Mouse (Mus musculus) MEL (cell line): ENCODE measurements around the gene Ghsr. TPM values are rescaled to one million over a fixed set of nuclear protein-coding genes. Genes with fewer than 3 reads are reported as not detected.

Experiments used
- DNase-seq: peaks from one replicate; pipeline ENCODE4 v3.0.0; 2011; ENCODE audit warnings: low read depth, low spot score
- H3K27ac ChIP-seq: 2 replicates; pipeline ENCODE4 v1.5.1; 2012; ENCODE audit warnings: low read depth, mild to moderate bottlenecking, control low read depth, low read length, moderate library complexity; ENCODE audit not compliant: control insufficient read depth
- H3K27me3 ChIP-seq, 2 experiments: fragments of 150-350 bp in 1 of 2; sonication (generic) in 1 of 2; 2 replicates each; pipeline ENCODE4 v1.6.1; 2012; ENCODE audit warnings: low read length in 2 of 2, mild to moderate bottlenecking in 2 of 2, improper control_type of control experiment in 1 of 2, moderate library complexity in 1 of 2; ENCODE audit not compliant: insufficient read depth in 2 of 2, control insufficient read depth in 1 of 2
- H3K36me3 ChIP-seq, 2 experiments: 2 replicates each; pipeline ENCODE4 v1.6.1; 2012 to 2014; ENCODE audit warnings: low read length in 2 of 2, improper control_type of control experiment in 1 of 2, inconsistent platforms in 1 of 2, mild to moderate bottlenecking in 1 of 2; ENCODE audit not compliant: insufficient read depth in 2 of 2, control insufficient read depth in 1 of 2
- H3K4me1 ChIP-seq, 2 experiments: fragments of 150-350 bp in 1 of 2; sonication (generic) in 1 of 2; 2 replicates each; pipeline ENCODE4 v1.6.1; 2012; ENCODE audit warnings: low read length in 2 of 2, improper control_type of control experiment in 1 of 2, mild to moderate bottlenecking in 1 of 2; ENCODE audit not compliant: insufficient read depth in 2 of 2, control insufficient read depth in 1 of 2
- H3K4me3 ChIP-seq, 2 experiments: fragments of 150-350 bp in 1 of 2; sonication (generic) in 1 of 2; 2 replicates each; pipeline ENCODE4 v1.5.1; 2012; ENCODE audit warnings: low read depth in 2 of 2, low read length in 2 of 2, mild to moderate bottlenecking in 2 of 2, moderate library complexity in 2 of 2, control low read depth in 1 of 2, improper control_type of control experiment in 1 of 2; ENCODE audit not compliant: control insufficient read depth in 1 of 2, insufficient read depth in 1 of 2
- H3K79me2 ChIP-seq: 2 replicates; pipeline ENCODE4 v1.6.1; 2012; ENCODE audit warnings: mild to moderate bottlenecking, low read length, moderate library complexity; ENCODE audit not compliant: control insufficient read depth, poor library complexity, insufficient read depth
- H3K9ac ChIP-seq: 2 replicates; pipeline ENCODE4 v1.6.1; 2012; ENCODE audit warnings: low read depth, mild to moderate bottlenecking, control low read depth, low read length, moderate library complexity; ENCODE audit not compliant: control insufficient read depth, poor library complexity, severe bottlenecking
- H3K9me3 ChIP-seq: fragments of 150-350 bp; sonication (generic); replicated peaks from 2 replicates; pipeline ENCODE4 v1.6.1; 2012; ENCODE audit warnings: mild to moderate bottlenecking, low read length, improper control_type of control experiment, moderate library complexity; ENCODE audit not compliant: insufficient read depth
- CHD1 ChIP-seq: IDR thresholded peaks from 2 replicates; pipeline ENCODE4 v1.6.1; 2012; ENCODE audit warnings: low read depth, mild to moderate bottlenecking, inconsistent platforms, low read length, improper control_type of control experiment
- CHD2 ChIP-seq: IDR thresholded peaks from 2 replicates; pipeline ENCODE4 v1.6.1; 2011; ENCODE audit warnings: low read length, improper control_type of control experiment
- CTCF ChIP-seq, 3 experiments: IDR thresholded peaks in 2 of 3; conservative IDR thresholded peaks in 1 of 3; 2 replicates each; pipeline ENCODE4 v1.5.1; 2011 to 2012; ENCODE audit warnings: low read length in 3 of 3, low read depth in 2 of 3, mild to moderate bottlenecking in 2 of 3, improper control_type of control experiment in 1 of 3, inconsistent platforms in 1 of 3, mixed read lengths in 1 of 3, moderate library complexity in 1 of 3; ENCODE audit not compliant: control insufficient read depth in 1 of 3, insufficient read depth in 1 of 3, poor library complexity in 1 of 3, severe bottlenecking in 1 of 3
- E2F4 ChIP-seq: IDR thresholded peaks from 2 replicates; pipeline ENCODE4 v1.6.1; 2011; ENCODE audit warnings: low read depth, low read length, improper control_type of control experiment, borderline replicate concordance
- EP300 ChIP-seq, 2 experiments: IDR thresholded peaks; 2 replicates each; pipeline ENCODE4 v1.6.1; 2011; ENCODE audit warnings: improper control_type of control experiment in 2 of 2, low read length in 2 of 2, low read depth in 1 of 2, mild to moderate bottlenecking in 1 of 2
- ETS1 ChIP-seq: IDR thresholded peaks from 2 replicates; pipeline ENCODE4 v1.6.1; 2012; ENCODE audit warnings: low read depth, mild to moderate bottlenecking, inconsistent platforms, low read length, improper control_type of control experiment, moderate library complexity
- GABPA ChIP-seq: IDR thresholded peaks from 2 replicates; pipeline ENCODE4 v1.6.1; 2012; ENCODE audit warnings: low read depth, mild to moderate bottlenecking, inconsistent platforms, low read length, improper control_type of control experiment, moderate library complexity
- GATA1 ChIP-seq: IDR thresholded peaks from 2 replicates; pipeline ENCODE4 v1.6.1; 2011; ENCODE audit warnings: low read depth, low read length, improper control_type of control experiment
- HCFC1 ChIP-seq: IDR thresholded peaks from 2 replicates; pipeline ENCODE4 v1.6.1; 2012; ENCODE audit warnings: low read depth, mild to moderate bottlenecking, inconsistent platforms, low read length, improper control_type of control experiment, moderate library complexity
- KAT2A ChIP-seq: conservative IDR thresholded peaks from 2 replicates; pipeline ENCODE4 v1.6.1; 2012; ENCODE audit warnings: low read depth, low read length, improper control_type of control experiment, inconsistent platforms
- MAFK ChIP-seq: IDR thresholded peaks from 2 replicates; pipeline ENCODE4 v1.6.1; 2011; ENCODE audit warnings: low read depth, mild to moderate bottlenecking, low read length, improper control_type of control experiment, borderline replicate concordance
- MAZ ChIP-seq: IDR thresholded peaks from 2 replicates; pipeline ENCODE4 v1.6.1; 2012; ENCODE audit warnings: low read depth, mild to moderate bottlenecking, inconsistent platforms, low read length, improper control_type of control experiment
- MEF2A ChIP-seq: IDR thresholded peaks from 2 replicates; pipeline ENCODE4 v1.6.1; 2014; ENCODE audit warnings: low read depth, mild to moderate bottlenecking, inconsistent platforms, low read length, improper control_type of control experiment; ENCODE audit not compliant: poor library complexity, insufficient replicate concordance, severe bottlenecking; ENCODE audit errors: extremely low read depth
- MXI1 ChIP-seq: IDR thresholded peaks from 2 replicates; pipeline ENCODE4 v1.6.1; 2011; ENCODE audit warnings: mild to moderate bottlenecking, low read depth, low read length, improper control_type of control experiment
- MYC ChIP-seq: IDR thresholded peaks from 2 replicates; pipeline ENCODE4 v1.6.1; 2011; ENCODE audit warnings: low read depth, mild to moderate bottlenecking, low read length, improper control_type of control experiment, moderate library complexity
- NRF1 ChIP-seq: IDR thresholded peaks from 2 replicates; pipeline ENCODE4 v1.6.1; 2014; ENCODE audit warnings: low read depth, mild to moderate bottlenecking, inconsistent platforms, low read length, improper control_type of control experiment, moderate library complexity; ENCODE audit not compliant: poor library complexity, insufficient read depth, severe bottlenecking
- POLR2A ChIP-seq, 2 experiments: IDR thresholded peaks; 2 replicates each; pipeline ENCODE4 v1.6.1; 2011 to 2012; ENCODE audit warnings: low read length in 2 of 2, mild to moderate bottlenecking in 2 of 2, control low read depth in 1 of 2, improper control_type of control experiment in 1 of 2, low read depth in 1 of 2, moderate library complexity in 1 of 2; ENCODE audit not compliant: control insufficient read depth in 1 of 2, insufficient read depth in 1 of 2, poor library complexity in 1 of 2
- POLR2AphosphoS2 ChIP-seq: IDR thresholded peaks from 2 replicates; pipeline ENCODE4 v1.6.1; 2011; ENCODE audit warnings: low read length, improper control_type of control experiment
- POLR2AphosphoS5 ChIP-seq: IDR thresholded peaks from 2 replicates; pipeline ENCODE4 v1.6.1; 2012; ENCODE audit warnings: low read depth, borderline replicate concordance, mild to moderate bottlenecking, inconsistent platforms, low read length, moderate library complexity, mixed read lengths
- RAD21 ChIP-seq: IDR thresholded peaks from 2 replicates; pipeline ENCODE4 v1.6.1; 2011; ENCODE audit warnings: mild to moderate bottlenecking, low read depth, low read length, improper control_type of control experiment
- RCOR1 ChIP-seq: IDR thresholded peaks from 2 replicates; pipeline ENCODE4 v1.6.1; 2012; ENCODE audit warnings: low read depth, mild to moderate bottlenecking, inconsistent platforms, low read length, improper control_type of control experiment
- SIN3A ChIP-seq: IDR thresholded peaks from 2 replicates; pipeline ENCODE4 v1.6.1; 2012; ENCODE audit warnings: low read length, improper control_type of control experiment, inconsistent platforms
- SMC3 ChIP-seq: IDR thresholded peaks from 2 replicates; pipeline ENCODE4 v1.6.1; 2011; ENCODE audit warnings: low read depth, low read length, improper control_type of control experiment
- TBP ChIP-seq: IDR thresholded peaks from 2 replicates; pipeline ENCODE4 v1.8.0; 2011; ENCODE audit warnings: low read depth, low read length, improper control_type of control experiment
- UBTF ChIP-seq: IDR thresholded peaks from 2 replicates; pipeline ENCODE4 v1.6.1; 2012; ENCODE audit warnings: low read depth, mild to moderate bottlenecking, inconsistent platforms, low read length, improper control_type of control experiment, moderate library complexity, borderline replicate concordance; ENCODE audit not compliant: insufficient read depth
- USF1 ChIP-seq: IDR thresholded peaks from 2 replicates; pipeline ENCODE4 v1.6.1; 2014; ENCODE audit warnings: low read depth, mild to moderate bottlenecking, inconsistent platforms, low read length, improper control_type of control experiment, moderate library complexity
- USF2 ChIP-seq, 2 experiments: IDR thresholded peaks; 2 replicates each; pipeline ENCODE4 v1.6.1; 2011 to 2012; ENCODE audit warnings: improper control_type of control experiment in 2 of 2, low read length in 2 of 2, borderline replicate concordance in 1 of 2, inconsistent platforms in 1 of 2, low read depth in 1 of 2, mild to moderate bottlenecking in 1 of 2; ENCODE audit not compliant: insufficient read depth in 1 of 2
- ZC3H11A ChIP-seq: IDR thresholded peaks from 2 replicates; pipeline ENCODE4 v1.6.1; 2012; ENCODE audit warnings: low read depth, mild to moderate bottlenecking, inconsistent platforms, low read length, improper control_type of control experiment
- ZKSCAN1 ChIP-seq: IDR thresholded peaks from 2 replicates; pipeline ENCODE4 v1.6.1; 2012; ENCODE audit warnings: low read depth, mild to moderate bottlenecking, inconsistent platforms, low read length, improper control_type of control experiment, moderate library complexity
- polyA plus RNA-seq, 2 experiments: library from polyadenylated mRNA; stranded (reverse) in 1 of 2; unstranded in 1 of 2; fragments of >175 nt in 1 of 2; fragments of >200 nt in 1 of 2; gene quantifications; 2 replicates each; pipeline versions ENCODE4 v1.2.1 to v1.2.4; 2012; ENCODE audit warnings: low replicate concordance in 2 of 2, low read depth in 1 of 2; ENCODE audit not compliant: insufficient read length in 2 of 2, insufficient read depth in 1 of 2, missing spikeins in 1 of 2
- total RNA-seq: library from RNA; depleted of rRNA; stranded (reverse); fragments of 300-350 nt; gene quantifications from 2 replicates; pipeline ENCODE4 v1.2.3, GENCODE M21; 2012

The Ghsr gene
- total and polyA plus RNA-seq, 3 experiments, result not detected

DNA sequence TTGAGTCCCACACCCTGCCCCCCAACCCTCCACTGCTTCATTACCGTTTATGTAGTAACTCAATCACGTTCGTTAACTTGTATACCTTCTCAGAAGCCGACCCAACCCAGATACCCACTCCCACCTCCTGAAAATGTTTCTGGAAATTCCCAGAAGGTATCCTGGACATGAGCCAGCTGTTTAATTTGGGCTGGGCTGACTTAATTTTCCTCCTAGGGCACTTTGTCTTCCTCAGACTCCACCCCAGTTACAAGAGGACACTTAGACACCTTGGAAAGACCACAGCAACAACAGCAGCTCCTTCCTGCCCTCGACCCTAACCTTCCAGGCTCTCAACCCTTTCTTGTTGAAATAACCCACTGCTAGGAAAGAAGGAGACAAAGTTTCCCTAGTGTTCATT lies 47.6 kb upstream of the Ghsr start:
- H3K9me3 ChIP-seq, result no peaks in the 10 kb centered on the region
- no peak overlapping the region for H3K9ac ChIP-seq
- TF ChIP-seq ZC3H11A (no peak), UBTF (no peak), POLR2AphosphoS2 (no peak), POLR2A (IDR thresholded peaks at IDR 0.05; ENCODE audit: control insufficient read depth in 1 of 2, insufficient read depth in 1 of 2, low read depth in 1 of 2, low read length in 2 of 2, poor library complexity in 1 of 2) (no peak), EP300 (IDR thresholded peaks at IDR 0.05; ENCODE audit: low read depth in 1 of 2, low read length in 2 of 2) (no peak), KAT2A (no peak), MYC (no peak), CHD1 (no peak), SMC3 (no peak), CHD2 (no peak), HCFC1 (no peak), RAD21 (no peak), ETS1 (no peak), CTCF (IDR thresholded peaks at IDR 0.05 in 2 of 3, conservative IDR thresholded peaks at IDR 0.05 in 1 of 3; ENCODE audit: control insufficient read depth in 1 of 3, insufficient read depth in 1 of 3, low read depth in 2 of 3, low read length in 3 of 3, poor library complexity in 1 of 3, severe bottlenecking in 1 of 3) (no peak), ZKSCAN1 (no peak), MAFK (no peak), MAZ (no peak), TBP (no peak), NRF1 (no peak)
- H3K27ac ChIP-seq, result no peak overlapping the region
- H3K4me1 ChIP-seq, result no peaks in the 10 kb centered on the region
- H3K27me3 ChIP-seq, result no peaks in the 10 kb centered on the region
- no peaks in the 10 kb centered on the region for H3K36me3 ChIP-seq
- DNase-seq, result no peak
- no peak overlapping the region for H3K4me3 ChIP-seq
- no peaks in the 10 kb centered on the region for H3K79me2 ChIP-seq

DNA sequence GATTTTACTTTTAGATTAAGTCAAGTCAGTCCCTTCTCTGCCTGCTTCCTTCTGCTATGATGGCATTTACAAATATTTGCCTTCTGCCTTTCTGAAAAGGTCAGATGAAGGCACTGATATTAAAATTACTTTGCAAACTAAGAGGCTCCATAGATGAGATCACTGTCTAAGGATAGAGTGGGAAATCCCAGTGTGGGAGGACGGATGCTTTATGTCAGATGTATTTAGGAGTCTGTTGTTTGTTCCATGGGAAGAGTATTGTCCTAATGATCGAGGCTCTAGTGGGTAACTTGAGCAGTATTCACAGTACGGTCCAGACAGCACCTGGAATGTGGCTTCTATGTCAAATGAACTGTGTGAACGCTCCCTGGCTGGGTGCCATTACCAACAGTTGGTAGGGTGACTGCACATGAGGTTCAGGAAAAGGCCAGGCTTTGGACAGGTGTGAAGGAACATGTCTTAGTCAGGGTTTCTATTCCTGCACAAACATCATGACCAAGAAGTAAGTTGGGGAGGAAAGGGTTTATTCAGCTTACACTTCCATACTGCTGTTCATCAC lies 44.4 kb upstream of the Ghsr start:
- H3K27me3 ChIP-seq, result no peaks in the 10 kb centered on the region
- no peak for DNase-seq
- H3K27ac ChIP-seq, result no peak overlapping the region
- no peaks in the 10 kb centered on the region for H3K36me3 ChIP-seq
- no peak overlapping the region for H3K4me3 ChIP-seq
- H3K9ac ChIP-seq, result no peak overlapping the region
- H3K79me2 ChIP-seq, result no peaks in the 10 kb centered on the region
- TF ChIP-seq SIN3A, result no peak
- no peak for TF ChIP-seq MEF2A
- TF ChIP-seq MXI1, result no peak
- no peak for TF ChIP-seq MAZ
- TF ChIP-seq RCOR1, result no peak
- TF ChIP-seq E2F4, result no peak
- no peak for TF ChIP-seq TBP
- TF ChIP-seq UBTF, result no peak
- no peak for TF ChIP-seq KAT2A
- no peak for TF ChIP-seq USF2 (IDR thresholded peaks at IDR 0.05; ENCODE audit: borderline replicate concordance in 1 of 2, insufficient read depth in 1 of 2, low read depth in 1 of 2, low read length in 2 of 2)
- no peak for TF ChIP-seq USF1
- no peak for TF ChIP-seq ETS1
- TF ChIP-seq GABPA, result no peak
- TF ChIP-seq GATA1, result no peak
- no peak for TF ChIP-seq POLR2AphosphoS5
- no peak for TF ChIP-seq NRF1
- TF ChIP-seq ZC3H11A, result no peak
- TF ChIP-seq HCFC1, result no peak
- no peaks in the 10 kb centered on the region for H3K4me1 ChIP-seq
- no peaks in the 10 kb centered on the region for H3K9me3 ChIP-seq
